In the genomic region with DNA sequence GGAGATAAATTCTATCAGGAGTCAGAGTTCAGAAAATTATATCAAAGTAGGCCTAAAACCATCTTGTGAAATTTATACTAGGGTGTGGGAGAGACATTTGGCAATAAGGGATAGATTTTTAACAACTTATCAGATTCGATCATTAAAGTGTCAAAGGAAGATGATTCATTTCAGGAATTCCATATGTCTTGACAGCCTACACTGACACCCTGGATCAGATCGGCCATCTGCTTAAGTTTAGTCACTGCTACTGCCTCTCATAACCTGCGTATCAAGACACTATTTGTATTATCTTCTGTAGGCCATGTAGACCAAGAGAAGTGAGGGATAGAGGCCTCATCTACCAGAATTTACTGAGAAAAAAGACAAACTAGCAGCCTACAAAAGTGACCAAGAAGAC, we compare ENCODE assay signal across 25 mouse cellular contexts.
"Had no signal": no experiment of that assay in that cellular context is flagged by ENCODE, and none has a peak within 500 bp of the region (broad histone marks: within the 10 kb centered on the region; RNA-seq: fewer than 3 reads in every experiment).

No protein-coding gene starts in this region.

- H3K27ac ChIP-seq: heart, adult 2 months; heart, embryonic 13.5 days; heart, embryonic 15.5 days; hindbrain, embryonic 13.5 days; hindbrain, embryonic 15.5 days; hindbrain, postnatal 0 days; kidney, embryonic 15.5 days; kidney, postnatal 0 days; limb, embryonic 13.5 days; limb, embryonic 15.5 days; liver, embryonic 12.5 days had no signal

- H3K4me1 ChIP-seq: heart, embryonic 13.5 days; heart, embryonic 15.5 days; hindbrain, embryonic 13.5 days; hindbrain, embryonic 15.5 days; kidney, embryonic 15.5 days; limb, embryonic 13.5 days; limb, embryonic 15.5 days; liver, embryonic 12.5 days had no signal

- H3K9me3 ChIP-seq: heart, embryonic 13.5 days; heart, embryonic 15.5 days; hindbrain, embryonic 13.5 days; hindbrain, embryonic 15.5 days; kidney, embryonic 15.5 days; limb, embryonic 13.5 days; limb, embryonic 15.5 days; liver, embryonic 12.5 days had no signal

- DNase-seq: forebrain, postnatal 0 days; gastrocnemius, postnatal 14 days; gastrocnemius, postnatal 36 days; heart, adult 11 months; heart, adult 2 months; heart, postnatal 14 days; heart, postnatal 36 days; kidney, adult 11 months; kidney, adult 2 months; kidney, adult 9 months; kidney, postnatal 14 days; kidney, postnatal 36 days; left cerebral cortex, postnatal 4 days had no signal

- H3K4me3 ChIP-seq: heart, adult 2 months; heart, embryonic 13.5 days; heart, embryonic 15.5 days; hindbrain, embryonic 13.5 days; hindbrain, embryonic 15.5 days; kidney, embryonic 15.5 days; limb, embryonic 13.5 days; limb, embryonic 15.5 days; liver, embryonic 12.5 days had no signal

- H3K36me3 ChIP-seq: heart, embryonic 13.5 days; heart, embryonic 15.5 days; hindbrain, embryonic 13.5 days; hindbrain, embryonic 15.5 days; kidney, embryonic 15.5 days; limb, embryonic 13.5 days; limb, embryonic 15.5 days; liver, embryonic 12.5 days had no signal

- H3K4me2 ChIP-seq: heart, embryonic 11.5 days; heart, embryonic 13.5 days; heart, embryonic 15.5 days; hindbrain, embryonic 13.5 days; hindbrain, embryonic 15.5 days; kidney, embryonic 15.5 days; limb, embryonic 13.5 days; limb, embryonic 15.5 days; liver, embryonic 12.5 days had no signal

- ATAC-seq: forebrain, postnatal 0 days; hindbrain, postnatal 0 days; intestine, embryonic 16.5 days; liver, embryonic 12.5 days had no signal

- H3K27me3 ChIP-seq: heart, embryonic 13.5 days; heart, embryonic 15.5 days; hindbrain, embryonic 13.5 days; hindbrain, embryonic 15.5 days; kidney, embryonic 15.5 days; limb, embryonic 13.5 days; limb, embryonic 15.5 days; liver, embryonic 12.5 days had no signal

- H3K9ac ChIP-seq: forebrain, postnatal 0 days; heart, embryonic 13.5 days; heart, embryonic 15.5 days; hindbrain, embryonic 13.5 days; hindbrain, embryonic 15.5 days; kidney, embryonic 15.5 days; limb, embryonic 13.5 days; limb, embryonic 15.5 days; liver, embryonic 12.5 days had no signal
